Mouse (Mus musculus) lung, adult 2 months (tissue): ENCODE results near the gene Acad12.

Source experiments
- CTCF ChIP-seq: fragments of 200-500 bp; IDR thresholded peaks from 2 replicates; pipeline ENCODE4 v1.5.1; 2011; ENCODE audit warnings: mild to moderate bottlenecking, low read length, control low read depth; ENCODE audit not compliant: insufficient read depth
- POLR2A ChIP-seq: fragments of 200-500 bp; IDR thresholded peaks from 2 replicates; pipeline ENCODE4 v1.6.1; 2011; ENCODE audit warnings: low read depth, mild to moderate bottlenecking, control low read depth, low read length, borderline replicate concordance; ENCODE audit errors: extremely low read depth

DNA sequence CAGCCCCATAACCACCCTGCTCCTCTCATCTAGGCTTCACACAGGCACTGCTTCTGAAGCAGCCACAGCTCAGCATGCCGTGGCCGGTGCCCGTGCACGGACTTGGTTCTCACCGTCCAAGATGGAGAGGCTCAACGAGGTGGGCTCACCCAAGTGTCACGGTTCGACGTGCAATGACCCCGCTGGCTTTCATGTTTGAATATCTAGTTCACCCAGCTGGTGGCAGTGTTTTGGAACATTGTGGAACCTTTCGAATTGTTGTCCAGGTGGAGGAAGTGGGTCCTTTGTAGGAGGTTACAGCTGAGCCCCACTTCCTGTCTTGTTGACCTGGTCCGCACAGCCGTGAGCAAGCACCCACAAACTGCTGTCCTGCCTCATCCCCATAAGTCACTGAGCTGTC, 44.6 kb downstream of the Acad12 start:
- TF ChIP-seq CTCF (no peak), POLR2A (no peak)
